Mouse (Mus musculus) C2C12 (cell line): Measurements from ENCODE around the gene Olfr330. TPM values are rescaled to one million over a fixed set of nuclear protein-coding genes. Genes with fewer than 3 reads are reported as not detected.
"Not testable (repeated sequence)": the region's sequence is repeated elsewhere in the genome, so short reads cannot be mapped to it uniquely, and the experiment has no call there.

Experiments
- H3K27me3 ChIP-seq: one replicate; pipeline ENCODE4 v1.6.1; 2011; ENCODE audit not compliant: control insufficient read depth, insufficient read depth, insufficient read length
- H3K36me3 ChIP-seq: one replicate; pipeline ENCODE4 v1.6.1; 2011; ENCODE audit not compliant: control insufficient read depth, insufficient read depth
- H3K4me3 ChIP-seq: one replicate; pipeline ENCODE4 v1.5.1; 2011; ENCODE audit warnings: mild to moderate bottlenecking, control low read depth; ENCODE audit not compliant: poor library complexity, insufficient read depth, severe bottlenecking
- H3K79me2 ChIP-seq: one replicate; pipeline ENCODE4 v1.6.1; 2011; ENCODE audit not compliant: control insufficient read depth, insufficient read depth
- H3K79me3 ChIP-seq: one replicate; pipeline ENCODE4 v1.6.1; 2011; ENCODE audit warnings: low read depth, control low read depth
- H3ac ChIP-seq: one replicate; pipeline ENCODE3; 2011; ENCODE audit warnings: low read depth; ENCODE audit not compliant: control insufficient read depth, insufficient read length
- CEBPB ChIP-seq: IDR thresholded peaks from one replicate; pipeline ENCODE4 v1.6.1; 2011; ENCODE audit warnings: low read depth, mild to moderate bottlenecking, control low read depth, moderate library complexity
- CTCF ChIP-seq: IDR thresholded peaks from one replicate; pipeline ENCODE4 v1.5.1; 2011; ENCODE audit not compliant: control insufficient read depth, insufficient read depth, insufficient read length
- FOSL1 ChIP-seq: IDR thresholded peaks from one replicate; pipeline ENCODE4 v1.8.0; 2011; ENCODE audit warnings: mild to moderate bottlenecking, low read length; ENCODE audit not compliant: poor library complexity, insufficient read depth, severe bottlenecking
- MAX ChIP-seq: IDR thresholded peaks from one replicate; pipeline ENCODE4 v1.6.1; 2011; ENCODE audit warnings: mild to moderate bottlenecking, control low read depth
- MYOD1 ChIP-seq: IDR thresholded peaks from one replicate; pipeline ENCODE4 v1.6.1; 2011; ENCODE audit warnings: low read depth; ENCODE audit not compliant: control insufficient read depth, insufficient read length
- MYOG ChIP-seq: IDR thresholded peaks from one replicate; pipeline ENCODE4 v1.6.1; 2011; ENCODE audit not compliant: control insufficient read depth, insufficient read length; ENCODE audit errors: extremely low read depth
- USF1 ChIP-seq: IDR thresholded peaks from one replicate; pipeline ENCODE4 v1.6.1; 2011; ENCODE audit warnings: low read depth, mild to moderate bottlenecking, control low read depth, moderate library complexity
- long read RNA-seq, 2 experiments: library from polyadenylated mRNA; unstranded; transcript quantifications; one replicate each; pipeline ENCODE4 v2.0.0; 2019 to 2020
- polyA plus RNA-seq: library from polyadenylated mRNA; unstranded; fragments of >200 nt; fragmentation: generic; extraction: Trizol; gene quantifications from one replicate; pipeline ENCODE4 v1.2.1, GENCODE M21; 2012; ENCODE audit warnings: missing spikeins

The Olfr330 gene
- not detected for polyA plus RNA-seq
- long read RNA-seq, experiment 1: 0 reads
- long read RNA-seq, experiment 2: 0 reads

DNA sequence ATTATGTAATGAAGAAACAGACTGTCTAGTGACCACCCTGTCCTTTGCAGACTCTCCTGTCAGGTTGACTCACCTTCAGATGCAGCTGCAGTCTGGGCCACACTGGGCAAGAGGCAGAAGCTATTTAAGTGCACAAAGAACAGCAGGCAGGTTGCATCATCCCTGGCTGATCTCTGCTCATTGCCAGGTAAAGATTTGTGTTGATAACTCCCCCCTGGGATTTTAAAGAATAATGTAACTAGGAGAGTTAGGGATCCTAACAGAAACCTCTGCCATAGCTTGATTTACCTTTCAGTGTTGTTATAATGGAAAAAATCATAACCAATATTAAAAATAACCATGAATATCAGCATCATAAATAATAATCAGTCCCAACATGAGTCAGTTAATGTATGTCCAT, at the start of gene Olfr330:
Gene Olfr330 (minus strand): TSS at position 101 of the 400 bp plus-strand sequence.
- not testable (repeated sequence) for H3K79me3 ChIP-seq, H3K4me3 ChIP-seq, H3ac ChIP-seq, H3K79me2 ChIP-seq, H3K36me3 ChIP-seq, H3K27me3 ChIP-seq

DNA sequence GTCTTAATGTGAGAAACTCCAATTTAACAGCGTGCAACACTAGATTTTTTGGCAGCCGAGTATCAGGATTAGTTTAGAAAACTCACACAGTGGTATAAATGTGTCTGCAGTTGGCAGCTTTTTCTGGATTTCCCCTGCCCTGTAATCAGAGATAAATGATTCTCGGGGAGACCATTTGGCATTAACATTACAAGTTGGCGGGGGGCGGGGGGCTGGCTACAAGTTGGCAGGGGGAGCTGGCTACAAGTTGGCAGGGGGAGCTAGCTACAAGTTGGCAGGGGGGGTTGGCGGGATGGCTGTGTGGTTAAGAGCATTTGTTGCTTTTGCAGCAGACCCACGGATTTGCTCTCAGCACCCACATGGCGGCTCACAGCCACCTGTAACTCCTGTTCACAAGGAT, 44.0 kb upstream of the Olfr330 start:
- TF ChIP-seq USF1 (no peak), MYOG (no peak), CTCF (no peak), MYOD1 (no peak), MAX (no peak), FOSL1 (no peak), CEBPB (no peak)
- Histone ChIP-seq H3K36me3 (no peaks in the 10 kb centered on the region), H3K79me2 (no peaks in the 10 kb centered on the region), H3K79me3 (no peaks in the 10 kb centered on the region), H3K27me3 (peaks cover 7% of the 10 kb centered on the region), H3ac (no peak overlapping the region), H3K4me3 (no peak overlapping the region)

DNA sequence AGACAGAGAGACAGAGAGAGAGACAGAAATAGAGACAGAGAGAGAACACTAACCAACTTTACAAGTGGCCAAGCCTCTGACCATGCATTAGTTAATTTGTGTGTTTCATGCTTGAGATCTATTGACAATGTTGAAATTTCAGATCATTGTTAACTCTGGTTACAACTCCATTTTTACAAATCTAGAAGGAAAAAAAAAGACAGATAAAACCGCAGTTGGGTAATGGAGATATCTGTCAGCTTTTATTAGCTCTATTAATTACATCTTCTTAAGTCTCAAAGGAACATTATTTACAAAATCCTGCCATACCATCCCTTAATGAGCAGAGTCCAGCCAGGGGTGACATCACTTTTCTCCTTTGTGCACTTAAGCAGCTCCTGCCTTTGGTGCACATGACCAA, 42.8 kb upstream of the Olfr330 start, which contains the start of gene Olfr325:
Gene Olfr325 (plus strand): TSS at position 301 of the 400 bp plus-strand sequence.
- TF ChIP-seq MYOG: no peak
- TF ChIP-seq USF1: no peak
- TF ChIP-seq MYOD1: no peak
- TF ChIP-seq MAX: no peak
- no peak for TF ChIP-seq CEBPB
- TF ChIP-seq FOSL1: no peak
- TF ChIP-seq CTCF: no peak
- no peak within 1 kb of the TSS for H3ac ChIP-seq
- H3K4me3 ChIP-seq: no peak within 1 kb of the TSS
- H3K79me3 ChIP-seq: no peaks in the 10 kb centered on the region
- no peaks in the 10 kb centered on the region for H3K36me3 ChIP-seq
- H3K79me2 ChIP-seq: no peaks in the 10 kb centered on the region
- peaks cover 7% of the 10 kb centered on the region for H3K27me3 ChIP-seq

DNA sequence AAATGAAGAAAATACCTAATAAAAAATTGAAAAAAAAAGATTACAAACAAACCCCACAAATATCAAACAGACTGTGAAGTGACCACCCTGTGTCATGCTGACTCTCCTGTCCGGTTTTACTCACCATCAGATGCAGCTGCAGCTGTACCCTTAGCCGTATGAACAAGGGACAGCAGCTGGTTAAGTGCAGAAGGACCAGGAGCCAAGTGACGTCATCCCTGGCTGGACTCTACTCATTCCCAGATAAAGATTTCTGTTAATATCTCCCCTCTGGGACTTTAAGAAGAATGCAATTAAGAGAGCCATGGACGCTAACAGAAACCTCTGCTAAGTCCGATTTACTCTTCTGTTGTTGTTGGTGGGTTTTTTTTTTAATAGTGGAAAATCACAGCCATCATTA, 35.8 kb upstream of the Olfr330 start, which contains the start of gene Olfr224:
Gene Olfr224 (minus strand): TSS at position 149 of the 400 bp plus-strand sequence.
- Histone ChIP-seq H3ac (no peak within 1 kb of the TSS), H3K4me3 (no peak within 1 kb of the TSS), H3K79me3 (no peaks in the 10 kb centered on the region), H3K36me3 (no peaks in the 10 kb centered on the region), H3K79me2 (no peaks in the 10 kb centered on the region), H3K27me3 (no peaks in the 10 kb centered on the region)
- TF ChIP-seq USF1: no peak
- TF ChIP-seq MAX: no peak

DNA sequence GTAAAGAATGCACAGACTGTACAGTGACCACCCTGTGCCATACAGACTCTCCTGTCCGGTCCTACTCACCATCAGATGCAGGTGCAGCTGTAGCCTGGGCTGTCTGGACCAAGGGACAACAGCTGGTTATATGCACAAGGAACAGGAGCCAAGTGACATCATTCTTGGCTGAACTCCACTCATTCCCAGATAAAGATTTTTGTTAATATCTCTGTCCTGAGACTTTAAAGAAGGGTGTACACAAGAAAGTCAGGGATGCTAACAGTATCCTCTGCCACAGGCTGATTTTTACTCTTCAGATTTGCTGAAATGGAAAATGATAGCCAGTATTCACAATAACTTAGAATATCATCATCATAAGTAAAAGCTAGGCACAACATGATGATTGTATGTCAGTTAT, 20.9 kb upstream of the Olfr330 start, which contains the start of gene Olfr328:
Gene Olfr328 (minus strand): TSS at position 101 of the 400 bp plus-strand sequence.
- no peaks in the 10 kb centered on the region for H3K79me3 ChIP-seq
- H3K4me3 ChIP-seq: no peak within 1 kb of the TSS
- H3K36me3 ChIP-seq: no peaks in the 10 kb centered on the region
- no peaks in the 10 kb centered on the region for H3K27me3 ChIP-seq
- no peak within 1 kb of the TSS for H3ac ChIP-seq
- no peaks in the 10 kb centered on the region for H3K79me2 ChIP-seq
- no peak for TF ChIP-seq MYOD1
- no peak for TF ChIP-seq USF1
- no peak for TF ChIP-seq FOSL1
- TF ChIP-seq CTCF: no peak
- TF ChIP-seq CEBPB: no peak
- TF ChIP-seq MYOG: no peak
- TF ChIP-seq MAX: no peak

DNA sequence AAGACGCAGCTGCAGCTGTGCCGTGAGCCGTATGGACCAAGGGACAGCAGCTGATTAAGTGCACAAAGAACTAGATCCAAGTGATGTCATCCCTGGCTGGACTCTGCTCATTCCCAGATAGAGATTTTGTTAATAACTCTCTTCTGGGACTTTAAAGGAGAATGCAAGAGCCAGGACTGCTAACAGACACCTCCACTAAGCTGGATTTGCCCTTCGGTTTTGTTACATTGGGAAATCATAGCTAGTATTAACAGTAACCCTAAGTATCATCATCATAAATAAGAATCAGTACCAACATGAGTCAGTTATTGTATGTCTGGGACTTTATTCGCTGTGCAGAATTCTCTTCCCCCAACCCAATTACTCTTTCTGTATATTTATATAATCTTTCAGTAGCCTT, 11.7 kb upstream of the Olfr330 start, which contains the start of gene Olfr329-ps:
Gene Olfr329-ps (minus strand): TSS at position 101 of the 400 bp plus-strand sequence.
- H3K36me3 ChIP-seq: no peaks in the 10 kb centered on the region
- H3K79me2 ChIP-seq: no peaks in the 10 kb centered on the region
- no peaks in the 10 kb centered on the region for H3K27me3 ChIP-seq
- no peaks in the 10 kb centered on the region for H3K79me3 ChIP-seq
- no peak within 1 kb of the TSS for H3K4me3 ChIP-seq
- no peak within 1 kb of the TSS for H3ac ChIP-seq
- TF ChIP-seq MYOD1: no peak
- TF ChIP-seq USF1: no peak
- no peak for TF ChIP-seq MAX
- no peak for TF ChIP-seq CTCF

DNA sequence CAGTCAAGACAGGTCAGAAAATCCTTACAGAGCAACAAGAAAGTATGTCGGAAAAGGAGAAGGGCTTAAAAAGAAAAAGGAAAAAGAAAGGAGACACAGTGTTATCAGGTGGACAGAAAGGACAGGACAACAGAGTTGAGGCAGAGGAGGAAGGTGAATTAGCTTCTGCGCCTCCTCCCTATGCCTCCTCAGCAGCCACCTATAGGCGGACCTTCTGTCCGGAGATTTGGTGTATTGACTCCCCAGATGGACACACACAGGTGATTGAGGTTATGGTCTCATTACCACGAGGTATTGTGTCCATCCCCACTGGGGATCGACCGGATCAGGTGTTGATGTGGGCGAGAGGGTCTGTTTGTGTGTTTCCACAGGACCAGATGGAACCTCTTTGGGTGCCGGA, 14.9 kb downstream of the Olfr330 start:
- H3K79me3 ChIP-seq, H3K4me3 ChIP-seq, H3ac ChIP-seq, H3K79me2 ChIP-seq, H3K36me3 ChIP-seq, H3K27me3 ChIP-seq: not testable (repeated sequence)

DNA sequence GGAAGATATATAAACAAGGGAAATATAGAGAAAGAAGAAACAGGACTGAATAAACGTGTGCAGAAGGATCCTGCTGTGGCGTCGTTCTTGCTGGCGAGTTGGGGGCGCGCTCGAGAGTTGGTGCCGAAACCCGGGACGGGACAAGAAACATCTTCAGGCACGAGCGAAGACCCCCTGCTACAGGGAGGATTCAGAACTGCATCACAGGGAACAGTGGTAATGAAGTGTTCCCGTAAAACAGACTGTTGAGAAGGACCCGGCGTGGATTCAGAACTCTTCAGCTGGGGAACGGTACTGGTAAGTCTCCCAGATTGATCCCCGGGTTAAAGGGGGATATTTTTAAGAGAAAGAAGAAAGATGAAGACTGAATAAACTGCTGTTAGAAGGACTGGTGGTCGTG, 15.7 kb downstream of the Olfr330 start:
- not testable (repeated sequence) for H3ac ChIP-seq

DNA sequence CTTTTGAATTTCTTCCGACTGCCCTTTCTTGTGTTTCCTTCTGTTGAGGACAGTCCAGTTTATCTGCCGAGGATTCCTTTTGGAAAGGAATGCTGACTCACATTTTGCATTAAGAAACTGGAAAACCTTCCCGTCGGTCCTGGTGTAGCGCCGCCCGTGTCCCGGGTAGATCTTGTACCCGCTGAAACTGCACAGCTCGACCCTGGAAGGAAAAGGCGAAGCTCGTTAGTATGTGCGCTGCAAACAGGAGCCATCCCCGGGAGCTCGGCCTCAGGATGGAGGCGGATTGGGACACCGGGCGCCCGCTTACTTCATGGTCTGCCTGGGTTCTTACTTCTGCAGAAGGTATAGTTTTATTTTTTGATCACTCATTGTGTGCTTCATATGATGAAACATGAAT, 25.6 kb downstream of the Olfr330 start:
- not testable (repeated sequence) for H3K36me3 ChIP-seq, H3K27me3 ChIP-seq, H3K79me2 ChIP-seq, H3K4me3 ChIP-seq, H3K79me3 ChIP-seq, H3ac ChIP-seq

More for the DNA sequence above, 15.7 kb downstream of the Olfr330 start:
- H3K4me3 ChIP-seq, H3K79me3 ChIP-seq, H3K27me3 ChIP-seq, H3K36me3 ChIP-seq, H3K79me2 ChIP-seq: not testable (repeated sequence)

DNA sequence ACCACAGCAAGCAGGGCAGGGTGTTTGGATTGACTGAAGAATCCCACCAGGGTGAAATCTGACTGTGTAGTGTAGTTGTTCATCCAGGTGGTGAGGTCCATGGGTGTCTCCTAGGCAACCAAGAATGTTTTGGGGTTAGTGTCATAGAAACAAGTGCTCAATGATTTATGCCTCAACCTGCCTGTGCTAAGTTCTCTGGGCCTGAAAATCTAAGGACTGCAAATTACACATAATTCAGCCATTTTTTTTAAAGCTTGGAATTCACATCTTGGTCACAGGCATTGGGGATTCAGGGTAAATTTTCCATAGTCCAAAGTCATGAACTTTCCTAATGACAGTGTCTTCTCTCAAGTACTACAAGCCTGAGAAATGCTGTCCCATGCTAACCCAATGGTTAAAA, 32.2 kb downstream of the Olfr330 start, which contains the start of gene Olfr331:
Gene Olfr331 (minus strand): TSS at position 101 of the 400 bp plus-strand sequence.
- H3K79me2 ChIP-seq, H3K79me3 ChIP-seq, H3K27me3 ChIP-seq, H3ac ChIP-seq, H3K4me3 ChIP-seq, H3K36me3 ChIP-seq: not testable (repeated sequence)
